Comparison of ENCODE assay signal across 24 mouse cellular contexts in the genomic region with DNA sequence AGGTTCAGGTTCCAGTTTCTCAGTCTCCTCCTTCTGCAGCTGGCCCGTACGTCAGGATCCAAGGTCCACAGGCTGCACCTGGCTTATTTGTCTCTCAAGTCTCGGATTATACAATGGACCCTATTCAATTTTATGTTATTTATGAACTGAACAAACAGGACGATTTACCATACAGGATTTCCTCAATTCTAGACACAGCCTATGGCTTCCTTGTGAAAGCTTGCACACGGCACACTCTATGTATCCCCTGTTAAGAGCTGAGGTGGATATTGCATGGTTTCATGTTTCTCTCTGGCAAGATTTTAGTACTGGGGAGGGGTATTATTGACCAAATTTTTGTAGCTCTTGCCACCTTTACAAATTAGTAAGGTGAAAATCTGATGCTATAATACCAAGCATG.
"Had no signal": no experiment of that assay in that cellular context is flagged by ENCODE, and none has a peak within 500 bp of the region (broad histone marks: within the 10 kb centered on the region; RNA-seq: fewer than 3 reads in every experiment).

No protein-coding gene starts in this region.

- ATAC-seq: forebrain, embryonic 15.5 days had no signal

- H3K27me3 ChIP-seq: forebrain, embryonic 15.5 days; heart, embryonic 12.5 days; hindbrain, embryonic 13.5 days; hindbrain, embryonic 15.5 days; limb, embryonic 12.5 days; liver, embryonic 13.5 days; liver, embryonic 15.5 days had no signal

- DNase-seq: gastrocnemius, adult 2 months; gastrocnemius, postnatal 10 days; gastrocnemius, postnatal 25 days; heart, adult 18-20 months; heart, postnatal 10 days; kidney, adult 18-20 months; kidney, adult 8-10 months; kidney, postnatal 14 days; kidney, postnatal 4 days; layer of hippocampus, adult 9-11 months; liver; liver, embryonic 13.5 days had no signal

- H3K9ac ChIP-seq: forebrain, embryonic 15.5 days; forebrain, postnatal 0 days; heart, embryonic 12.5 days; hindbrain, embryonic 13.5 days; hindbrain, embryonic 15.5 days; limb, embryonic 12.5 days; liver, embryonic 13.5 days; liver, embryonic 15.5 days had no signal

- H3K4me3 ChIP-seq: forebrain, embryonic 15.5 days; gastrocnemius, adult 2 months; heart, embryonic 10.5 days; heart, embryonic 12.5 days; hindbrain, embryonic 13.5 days; hindbrain, embryonic 15.5 days; left cerebral cortex, adult 2 months; limb, embryonic 10.5 days; limb, embryonic 12.5 days; liver, embryonic 13.5 days; liver, embryonic 15.5 days had no signal

- H3K36me3 ChIP-seq: forebrain, embryonic 15.5 days; heart, embryonic 10.5 days; heart, embryonic 12.5 days; hindbrain, embryonic 13.5 days; hindbrain, embryonic 15.5 days; limb, embryonic 10.5 days; limb, embryonic 12.5 days; liver, embryonic 13.5 days; liver, embryonic 15.5 days had no signal

- H3K9me3 ChIP-seq: forebrain, embryonic 15.5 days; heart, embryonic 10.5 days; heart, embryonic 12.5 days; hindbrain, embryonic 13.5 days; hindbrain, embryonic 15.5 days; limb, embryonic 10.5 days; limb, embryonic 12.5 days; liver, embryonic 13.5 days; liver, embryonic 15.5 days had no signal

- H3K4me1 ChIP-seq: heart, embryonic 10.5 days; heart, embryonic 12.5 days; limb, embryonic 10.5 days; liver, embryonic 13.5 days; liver, embryonic 15.5 days had no signal

- H3K4me2 ChIP-seq: forebrain, embryonic 15.5 days; heart, embryonic 12.5 days; hindbrain, embryonic 13.5 days; hindbrain, embryonic 15.5 days; limb, embryonic 12.5 days; liver, embryonic 11.5 days; liver, embryonic 13.5 days; liver, embryonic 15.5 days had no signal

- H3K27ac ChIP-seq: forebrain, embryonic 15.5 days; heart, embryonic 10.5 days; hindbrain, embryonic 13.5 days; kidney, postnatal 0 days; left cerebral cortex, adult 2 months; limb, embryonic 10.5 days; limb, embryonic 12.5 days; liver, embryonic 13.5 days; liver, embryonic 15.5 days had no signal
